Mouse (Mus musculus) adrenal gland, adult 2 months (tissue): ENCODE results near the gene Cpne5. TPM values are rescaled to one million over a fixed set of nuclear protein-coding genes. Genes with fewer than 3 reads are reported as not detected.
"Not testable (repeated sequence)": the region's sequence is repeated elsewhere in the genome, so short reads cannot be mapped to it uniquely, and the experiment has no call there.

ENCODE experiments used
- DNase-seq: peaks from one replicate; pipeline ENCODE4 v3.0.0; 2021
- polyA plus RNA-seq: library from polyadenylated mRNA; depleted of rRNA; stranded (reverse); fragments of >200 nt; gene quantifications from 2 replicates; pipeline ENCODE4 v1.2.3, GENCODE M21; 2012
- total RNA-seq, 2 experiments: library from RNA; stranded (reverse); gene quantifications; 2 replicates each; pipeline ENCODE4 v1.2.3; 2021

Cpne5 gene
- total and polyA plus RNA-seq, 3 experiments, result 0.38 to 1.4 (median 0.75) TPM

DNA sequence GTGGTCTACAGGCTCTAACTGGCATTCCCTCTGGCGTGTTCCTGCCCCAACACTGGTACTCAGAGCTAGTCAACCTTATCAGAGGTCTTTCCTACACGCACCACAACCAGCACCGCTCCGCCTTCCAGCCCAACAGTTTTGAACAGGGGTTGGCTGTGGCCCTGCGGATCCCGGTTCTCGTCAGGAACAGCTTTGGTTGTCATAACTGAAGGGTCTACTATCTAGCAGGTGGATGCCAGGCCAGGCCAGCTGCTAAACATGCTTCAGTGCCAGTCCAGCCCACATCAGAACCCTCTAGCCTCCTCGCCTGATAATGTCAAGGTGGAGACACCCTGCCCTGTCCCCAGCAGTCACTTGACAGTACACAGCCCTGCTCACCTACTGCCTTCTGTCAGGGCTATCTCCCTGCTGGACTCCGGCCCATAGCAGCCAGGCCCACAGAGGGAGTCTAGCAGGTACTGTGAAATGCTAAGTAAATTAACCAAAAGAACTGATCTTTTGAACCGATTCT is 19.1 kb upstream of the Cpne5 start:
- DNase-seq, result no peak

DNA sequence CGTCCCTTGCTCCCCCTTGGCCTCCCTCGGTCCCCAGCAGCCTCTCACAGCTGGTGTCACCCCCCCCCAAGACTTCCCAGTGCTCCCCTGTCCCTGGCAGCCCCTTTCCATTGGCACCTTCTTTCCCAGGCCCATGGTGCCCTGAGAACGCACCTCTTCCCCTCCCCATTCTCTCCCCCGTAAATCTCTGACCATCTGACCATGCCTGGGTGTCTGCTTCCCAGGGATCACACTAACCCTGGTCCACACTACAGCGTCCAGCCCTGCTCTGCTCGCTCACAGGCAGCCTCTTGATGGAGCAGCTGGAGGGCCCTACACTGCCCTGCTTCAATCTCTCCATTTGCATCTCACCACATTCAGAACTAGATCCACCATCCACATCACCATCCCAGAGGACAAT is 18.5 kb upstream of the Cpne5 start:
- DNase-seq, result no peak

GRCm38 (mm10) chr17:29254784-29255183 is 16.8 kb upstream of the Cpne5 start:
- not testable (repeated sequence) for DNase-seq

- no peak for DNase-seq
Measured at GRCm38 (mm10) chr17:29253684-29254083, 15.7 kb upstream of the Cpne5 start.

- no peak for DNase-seq
Measured at GRCm38 (mm10) chr17:29253236-29253635, 15.3 kb upstream of the Cpne5 start.

GRCm38 (mm10) chr17:29251608-29252390 is 13.8 kb upstream of the Cpne5 start:
- peak; percentile 93 for DNase-seq

- not testable (repeated sequence) for DNase-seq
Measured at GRCm38 (mm10) chr17:29251006-29251405, 13.0 kb upstream of the Cpne5 start.

- peak; percentile 82 for DNase-seq
Measured at GRCm38 (mm10) chr17:29249512-29249911, 11.5 kb upstream of the Cpne5 start.

GRCm38 (mm10) chr17:29247881-29248280 is 9.9 kb upstream of the Cpne5 start:
- DNase-seq, result no peak

DNA sequence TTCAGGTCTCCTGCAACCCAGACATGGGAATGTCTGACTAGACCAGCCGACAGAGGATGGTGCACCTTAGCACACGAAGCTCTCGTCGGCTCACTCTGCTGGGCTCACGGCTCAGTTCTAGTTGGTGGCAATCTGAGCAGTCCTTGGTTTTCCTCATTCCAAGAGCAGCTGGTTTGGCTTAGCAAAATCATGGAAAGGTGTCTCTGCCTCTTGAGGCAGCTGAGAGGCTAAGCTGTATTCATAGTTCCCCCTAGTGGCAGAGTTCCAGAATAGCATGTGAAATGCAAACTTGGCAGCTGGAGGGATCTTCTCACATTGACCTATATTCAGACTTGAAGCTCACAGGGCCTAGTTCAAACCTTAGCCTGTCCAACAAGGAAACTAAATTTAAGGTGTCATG is 8.6 kb upstream of the Cpne5 start:
- peak; percentile 54 for DNase-seq

DNA sequence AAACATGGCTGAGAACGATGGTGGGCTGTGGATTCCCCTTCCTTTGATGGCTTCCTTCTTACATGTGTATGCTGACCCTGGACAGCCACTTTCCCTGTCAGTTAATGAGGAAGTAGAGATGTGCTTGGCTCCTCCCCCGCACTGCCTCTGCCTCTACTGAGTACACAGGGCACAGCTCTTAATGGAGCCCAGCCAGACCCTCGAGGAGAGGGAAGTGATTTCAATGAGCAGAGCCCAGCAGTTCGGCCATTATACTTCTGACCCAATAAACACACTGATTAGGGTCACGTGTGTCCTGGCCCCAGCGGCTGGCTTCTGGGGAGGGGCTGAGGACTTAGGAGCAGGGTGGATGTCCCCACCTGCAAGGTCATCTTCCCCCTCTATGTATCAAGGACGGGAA is 7.8 kb upstream of the Cpne5 start:
- DNase-seq, result no peak

GRCm38 (mm10) chr17:29244912-29245311 is 6.9 kb upstream of the Cpne5 start:
- DNase-seq, result no peak

DNA sequence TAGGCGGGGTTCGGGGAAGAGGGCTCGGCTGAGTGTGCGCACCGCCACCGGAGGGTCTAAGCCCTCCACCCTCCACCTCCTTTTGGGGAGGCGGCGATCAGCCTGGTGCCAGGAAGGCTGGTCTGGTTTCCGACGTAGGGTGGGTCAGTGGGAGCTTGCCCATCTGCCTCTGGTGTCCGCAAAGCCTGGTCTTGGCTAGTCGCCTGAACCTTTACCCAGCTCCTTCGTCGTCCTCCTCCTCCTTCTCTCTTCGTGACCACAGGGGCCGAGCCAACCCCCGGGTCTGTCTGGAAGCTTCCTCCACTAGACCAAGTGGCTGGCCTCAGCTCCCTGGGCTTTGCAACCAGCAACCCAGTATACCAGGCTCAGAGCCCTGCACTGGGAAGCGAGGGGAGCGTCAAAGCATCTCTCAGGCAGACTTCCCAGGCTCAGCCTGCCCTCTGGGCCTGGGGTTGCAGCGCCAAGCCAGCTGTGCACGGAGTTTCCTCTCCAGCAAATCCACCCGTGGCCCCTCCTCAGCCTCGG is 516 bp upstream of the Cpne5 start:
- no peak for DNase-seq

DNA sequence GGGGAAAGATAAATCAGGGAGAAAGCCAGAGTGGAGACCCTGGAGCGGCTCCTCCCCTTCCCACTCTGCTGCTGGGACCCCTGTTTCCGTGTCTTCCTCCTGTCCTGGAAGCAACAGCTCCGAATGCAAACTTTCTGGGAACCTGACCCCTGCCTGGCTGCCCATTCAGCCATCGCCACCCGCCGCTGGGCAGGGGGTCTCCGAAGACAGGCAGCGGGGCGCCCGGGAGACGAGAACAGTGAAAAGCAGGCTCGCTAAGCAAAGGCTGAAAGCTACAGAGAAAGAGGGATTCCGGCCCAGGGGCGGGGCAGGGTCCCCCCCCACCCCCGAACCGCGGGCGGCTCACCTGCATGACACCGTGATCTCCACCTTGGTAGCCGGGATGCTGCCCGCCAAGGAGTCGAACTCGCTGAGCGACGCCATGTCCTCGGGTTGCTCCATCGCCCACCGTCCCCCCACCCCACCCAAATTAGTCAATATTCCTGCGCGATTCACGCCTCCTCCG is 648 bp downstream of the Cpne5 start:
- DNase-seq, result no peak

- no peak for DNase-seq
Measured at GRCm38 (mm10) chr17:29236111-29236510, 1.9 kb downstream of the Cpne5 start.

DNA sequence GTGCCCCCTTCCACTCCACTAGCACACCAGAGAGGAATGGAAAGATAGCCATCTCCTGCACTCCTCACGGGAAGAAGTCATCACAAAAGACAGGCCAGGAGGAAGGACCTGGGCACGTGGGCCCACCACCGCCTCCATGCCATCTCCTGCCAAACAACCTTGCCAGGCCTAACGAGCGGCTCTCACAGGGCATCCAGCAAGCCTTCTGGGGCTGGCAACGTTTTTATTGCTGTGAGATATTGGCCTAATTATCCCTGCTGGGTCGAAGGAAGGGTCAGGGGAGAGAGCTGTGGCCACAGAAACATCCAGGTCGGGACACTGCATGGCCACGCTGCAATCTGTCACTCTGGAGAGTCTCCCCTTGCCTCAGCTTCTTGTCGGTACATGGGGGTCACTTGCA is 6.9 kb downstream of the Cpne5 start:
- DNase-seq, result no peak

DNA sequence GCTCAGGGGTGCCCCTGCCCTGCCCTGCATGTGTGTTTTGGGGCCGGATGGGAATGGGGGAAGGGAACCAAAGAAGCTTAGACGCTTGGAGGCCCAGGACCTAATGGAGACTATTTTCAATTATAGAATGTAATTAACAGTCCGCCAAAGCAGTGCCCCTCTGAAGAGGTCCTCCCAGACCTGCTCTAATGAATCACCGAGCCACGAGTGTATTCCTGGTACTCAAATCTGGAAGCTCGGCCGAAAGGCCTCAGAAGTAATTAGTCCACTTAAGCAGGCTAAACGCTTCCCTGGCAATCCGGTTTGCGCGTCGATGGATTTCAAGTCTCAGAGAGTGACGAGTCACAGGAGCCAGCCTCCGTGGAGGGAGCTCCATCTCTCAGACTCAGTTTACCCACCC is 17.3 kb downstream of the Cpne5 start:
- no peak for DNase-seq

DNA sequence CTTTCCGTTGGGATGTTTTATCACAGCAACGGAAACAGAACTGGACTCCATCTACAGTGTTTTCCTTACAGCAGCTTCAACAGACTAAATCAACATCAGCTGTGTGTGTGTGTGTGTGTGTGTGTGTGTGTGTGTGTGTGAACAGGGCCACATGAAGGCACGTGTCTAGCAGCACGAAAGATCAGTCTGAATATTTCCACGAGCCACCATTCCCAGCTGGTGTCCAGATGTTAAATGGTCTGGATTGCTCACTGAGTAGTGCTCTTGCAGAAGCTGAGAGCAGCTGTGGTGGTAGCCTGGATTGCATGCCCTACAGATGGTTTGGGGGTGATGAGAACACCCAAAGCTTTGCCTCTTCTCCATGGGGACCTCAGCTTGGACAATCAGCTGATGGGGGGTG is 19.9 kb downstream of the Cpne5 start:
- no peak for DNase-seq

DNA sequence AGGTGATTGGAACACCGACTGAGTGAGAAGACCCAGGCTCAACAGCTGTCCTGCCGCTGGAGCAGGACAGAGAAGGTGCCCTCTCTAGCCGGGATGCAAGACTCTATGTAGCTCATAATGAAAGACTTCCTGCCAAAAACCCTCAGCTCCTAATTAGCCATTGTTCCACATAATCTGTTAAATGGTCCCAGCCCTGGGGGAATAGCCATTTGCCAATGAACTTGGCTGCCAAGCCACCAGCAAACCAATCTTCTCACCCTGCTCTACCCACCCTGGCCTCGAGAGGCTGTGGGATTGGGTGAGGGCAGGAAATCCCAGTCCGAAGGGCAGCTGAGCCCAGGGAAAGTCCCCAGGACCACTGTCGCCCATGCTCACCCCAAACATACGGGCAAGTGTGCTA is 21.9 kb downstream of the Cpne5 start:
- DNase-seq, result no peak

DNA sequence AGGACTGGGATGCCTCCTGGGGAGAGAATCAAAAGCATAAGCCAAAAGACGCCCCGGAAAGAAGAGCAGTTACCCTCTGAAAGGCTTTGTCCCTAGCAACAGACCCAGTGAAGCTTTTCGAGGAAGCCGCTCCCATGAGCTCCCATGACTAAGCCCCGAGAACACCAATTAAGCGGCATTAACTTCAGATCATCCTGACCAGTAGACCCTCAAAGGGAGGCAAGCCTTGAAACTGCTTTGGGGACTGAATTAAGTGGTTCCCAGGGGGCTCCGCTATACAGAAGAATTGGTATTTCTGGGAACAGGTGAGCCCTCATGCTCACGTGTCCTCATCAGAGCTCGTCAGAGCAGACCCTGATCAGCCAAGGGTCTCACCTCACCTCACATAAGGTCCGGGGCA is 23.3 kb downstream of the Cpne5 start:
- no peak for DNase-seq

- DNase-seq, result no peak
Measured at GRCm38 (mm10) chr17:29214193-29214456, 23.8 kb downstream of the Cpne5 start.

DNA sequence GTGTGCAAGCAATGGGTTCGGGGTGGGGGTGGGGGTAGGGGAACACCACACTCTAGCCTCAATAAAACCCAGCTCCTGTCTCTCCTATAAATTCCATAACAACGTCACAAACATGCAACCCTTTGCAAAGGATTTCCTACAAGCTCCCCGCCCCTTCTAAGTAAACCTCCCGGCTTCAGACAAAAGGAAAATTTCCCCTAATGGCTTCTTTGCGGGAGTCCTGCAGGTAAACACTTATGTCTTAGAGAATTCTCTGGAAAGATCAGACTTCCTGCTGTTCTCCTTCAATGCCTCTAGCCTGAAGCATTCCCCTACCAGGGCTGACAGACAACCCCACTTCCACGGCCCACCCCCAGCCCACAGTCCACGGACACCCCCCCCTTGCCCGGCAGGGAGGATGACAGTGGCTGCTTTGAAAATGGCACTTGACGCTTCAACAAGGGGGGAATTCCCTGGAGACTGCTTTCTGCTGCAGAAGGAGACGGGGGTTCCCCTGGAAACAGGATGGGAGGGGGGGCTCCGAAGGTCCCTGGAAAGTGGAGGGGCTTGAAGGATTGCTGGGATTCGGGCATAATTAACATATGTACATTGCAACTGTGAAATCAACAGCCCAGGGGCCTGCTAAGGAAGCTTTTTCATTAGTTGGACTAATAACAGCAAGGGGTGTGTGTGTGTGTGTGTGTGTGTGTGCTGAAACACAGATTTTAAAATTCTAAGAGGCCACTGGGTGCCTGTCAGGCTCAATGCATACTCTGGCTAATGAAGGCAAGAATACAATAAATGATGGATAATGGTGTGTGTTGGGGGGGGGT is 24.4 kb downstream of the Cpne5 start:
- no peak for DNase-seq

DNA sequence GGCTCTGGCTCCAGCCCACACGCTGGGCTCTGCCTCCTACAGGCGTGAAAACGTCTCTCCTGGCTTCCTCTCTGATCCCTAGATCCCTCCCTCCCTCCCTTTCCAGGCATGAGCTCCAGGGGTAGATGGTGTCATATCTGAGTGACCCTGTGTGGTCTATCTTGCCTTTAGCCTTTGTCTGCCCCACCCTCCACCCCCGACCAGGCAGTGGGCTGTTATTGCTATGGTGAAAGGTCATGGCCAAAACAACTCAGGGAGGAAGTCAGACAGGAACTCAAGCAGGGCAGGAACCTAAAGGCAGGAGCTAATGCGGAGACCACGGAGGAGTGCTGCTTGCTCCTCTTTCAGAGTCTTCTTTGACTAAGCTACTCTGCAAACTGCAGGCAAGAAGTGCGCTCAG is 26.1 kb downstream of the Cpne5 start:
- DNase-seq, result no peak
